Mouse (Mus musculus) spleen, postnatal 36 days (tissue): ENCODE results near the gene Rrp8.

Source experiments
- DNase-seq, 2 experiments: peaks; one replicate each; pipeline ENCODE4 v3.0.0; 2022; ENCODE audit warnings: low spot score in 2 of 2, mixed read lengths in 1 of 2

The Rrp8 gene

GRCm38 (mm10) chr7:105736911-105737521 is at the start of gene Rrp8:
Gene Rrp8 (minus strand): TSS chr7:105737385.
- peak; percentile 33 to 35 for DNase-seq

DNA sequence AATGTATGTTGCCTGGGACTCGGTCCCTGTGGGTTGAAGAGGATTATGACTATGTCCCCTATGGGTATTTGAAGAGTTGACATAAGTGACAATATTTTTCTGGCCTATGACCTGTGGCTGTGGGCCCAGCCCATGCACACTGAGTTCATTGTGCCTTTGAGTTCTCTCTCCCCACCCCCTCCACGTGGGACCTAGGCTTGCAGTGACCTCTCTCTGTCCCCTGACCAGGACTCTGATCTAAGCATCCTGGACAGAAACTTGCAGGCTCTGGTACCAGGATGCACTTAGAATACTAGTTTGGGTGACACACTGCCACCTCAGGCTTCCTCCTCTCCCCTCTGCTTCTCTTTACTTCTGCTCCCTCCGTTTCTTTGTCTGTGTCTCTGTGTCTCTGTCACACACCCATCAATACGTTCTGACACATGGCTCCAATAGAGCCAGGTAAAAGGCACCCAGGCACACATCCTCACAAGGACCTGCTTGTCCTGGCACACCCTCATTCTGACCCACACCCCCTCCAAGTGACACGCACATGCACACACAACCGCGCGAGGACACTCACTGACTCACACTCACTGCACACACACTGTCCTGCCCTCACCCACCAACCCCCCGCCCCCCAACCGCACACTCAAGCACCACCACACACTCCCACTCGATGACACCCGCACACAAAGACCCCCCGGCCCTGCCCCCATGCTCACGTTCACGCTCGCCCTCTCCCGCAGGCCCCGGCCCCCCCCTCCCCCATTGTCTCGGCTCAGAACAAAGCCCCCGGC is 49.5 kb upstream of the Rrp8 start:
- DNase-seq, result no peak

DNA sequence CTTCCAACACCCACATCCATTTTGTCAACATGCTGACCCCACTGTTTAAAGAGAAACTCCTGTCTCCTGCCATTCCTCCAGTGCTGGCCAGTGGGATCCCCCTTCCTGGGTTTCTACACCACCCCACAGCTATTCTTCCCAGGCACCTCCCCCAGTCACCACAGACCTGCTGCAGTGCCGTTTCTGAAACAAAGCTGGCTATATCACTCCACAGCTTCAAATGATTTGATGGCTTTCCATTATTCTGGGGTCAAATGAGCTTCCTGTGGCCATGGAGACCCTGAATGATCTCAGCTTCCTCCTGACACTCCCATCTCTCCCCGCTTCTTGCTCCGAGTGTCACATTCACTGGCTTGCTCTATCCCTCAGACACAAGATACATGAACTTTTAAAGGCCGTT is 47.4 kb upstream of the Rrp8 start:
- no peak for DNase-seq

- no peak for DNase-seq
These were observed 46.7 kb upstream of the Rrp8 start for GRCm38 (mm10) chr7:105783861-105784260.

GRCm38 (mm10) chr7:105778553-105779265 is 41.5 kb upstream of the Rrp8 start:
- DNase-seq, result peak; percentile 38 to 46

GRCm38 (mm10) chr7:105777797-105778552 is 40.8 kb upstream of the Rrp8 start:
- DNase-seq, result peak in 1 of 2 experiments; percentile 23

DNA sequence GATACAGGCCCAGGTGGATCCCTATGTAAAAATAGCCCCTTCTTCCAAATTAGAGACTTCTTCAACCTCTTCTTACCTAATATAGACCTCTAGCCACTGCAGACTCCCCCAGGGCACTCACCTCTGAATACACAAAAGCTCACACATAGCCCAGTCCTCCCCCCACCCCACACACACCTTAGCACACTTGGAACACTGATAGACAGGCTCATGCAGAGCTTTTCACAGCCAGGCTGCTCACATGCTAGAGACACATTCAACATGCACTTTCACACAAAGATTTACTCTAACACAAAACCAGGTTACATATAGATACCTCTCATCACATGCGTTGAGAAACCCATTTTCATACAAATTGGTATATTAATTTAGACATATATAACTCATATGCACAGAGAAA is 40.1 kb upstream of the Rrp8 start:
- DNase-seq, result no peak

DNA sequence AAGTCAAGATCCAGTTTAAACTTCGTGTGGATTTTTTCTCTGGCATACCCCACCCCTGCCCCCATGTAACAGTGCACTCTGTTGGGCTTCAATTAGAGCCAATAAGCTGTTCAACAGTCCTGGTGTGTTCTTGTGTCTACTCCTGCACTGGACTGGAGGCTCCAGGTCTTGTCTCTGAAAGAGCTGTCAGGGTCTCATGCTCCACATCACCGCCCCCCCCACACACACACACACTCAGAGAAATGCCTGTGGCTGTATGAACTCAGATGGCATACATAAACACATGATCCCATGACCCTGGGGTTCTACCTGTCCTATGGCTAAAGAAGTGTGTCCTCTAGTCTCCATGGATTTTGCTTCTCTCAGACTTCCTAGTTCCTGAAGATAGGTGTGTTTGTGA is 38.8 kb upstream of the Rrp8 start:
- DNase-seq, result no peak

DNA sequence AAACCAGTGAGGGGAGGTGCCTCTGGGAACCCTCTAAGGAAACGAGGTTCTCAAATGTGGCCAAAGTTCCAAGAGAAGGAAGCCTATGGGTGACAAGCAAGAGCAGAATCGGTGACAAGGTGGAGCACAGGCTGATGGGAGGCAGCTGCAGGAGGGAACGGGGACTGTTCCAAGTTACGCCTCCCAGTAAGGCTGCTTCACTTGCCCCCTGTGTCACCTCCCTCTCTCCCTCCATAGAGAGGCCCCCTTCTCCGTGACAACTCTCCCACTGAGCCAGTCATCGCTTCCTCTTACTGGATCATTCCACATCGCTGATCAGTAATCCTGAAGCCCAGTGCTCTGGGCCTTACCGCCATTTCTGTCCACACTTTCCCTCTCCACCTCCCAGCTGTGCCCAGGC is 37.5 kb upstream of the Rrp8 start:
- no peak for DNase-seq

- no peak for DNase-seq
These were observed 35.9 kb upstream of the Rrp8 start for GRCm38 (mm10) chr7:105773041-105773440.

DNA sequence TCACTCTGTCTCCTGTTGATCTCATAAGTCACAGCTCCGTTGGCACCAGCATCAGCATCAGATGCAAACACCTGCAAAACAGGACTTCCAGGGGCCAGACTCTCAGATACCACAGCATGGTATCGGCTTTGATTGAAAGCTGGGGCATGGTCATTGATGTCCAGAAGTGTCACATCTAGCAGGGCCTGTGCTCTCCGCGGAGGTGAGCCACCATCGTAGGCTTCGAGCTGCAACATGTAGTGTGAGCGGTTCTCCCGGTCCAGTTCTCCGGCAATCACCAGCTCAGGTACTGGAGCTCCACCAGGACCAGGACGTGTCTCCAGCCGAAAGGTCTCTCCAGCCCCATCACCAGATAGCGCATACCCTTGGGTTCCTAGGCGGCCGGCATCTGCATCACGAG is 35.1 kb upstream of the Rrp8 start:
- no peak for DNase-seq

- DNase-seq, result no peak
These were observed 32.8 kb upstream of the Rrp8 start for GRCm38 (mm10) chr7:105769959-105770358.

DNA sequence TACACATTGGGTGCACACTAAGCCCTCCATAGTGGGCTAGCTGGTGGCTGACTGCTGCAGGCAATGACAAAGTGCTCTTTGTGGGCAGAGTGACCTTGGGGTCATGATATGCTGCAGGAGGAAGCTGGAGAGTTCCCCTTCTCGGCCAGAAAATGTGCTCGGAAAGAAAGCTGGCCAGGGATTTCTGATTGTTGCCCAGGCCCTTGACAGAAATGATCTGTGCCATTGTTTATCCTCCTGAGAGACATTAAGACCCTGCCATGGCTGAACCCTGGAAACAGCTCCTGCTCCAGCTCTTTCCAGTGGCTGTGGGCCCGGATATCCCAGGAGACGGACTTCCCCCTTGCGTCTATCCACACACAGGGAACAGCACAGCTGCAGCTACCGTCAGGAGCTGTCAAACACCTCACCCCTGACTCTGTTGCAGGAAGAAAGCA is 30.6 kb upstream of the Rrp8 start:
- no peak for DNase-seq

- no peak for DNase-seq
These were observed 27.1 kb upstream of the Rrp8 start for GRCm38 (mm10) chr7:105764331-105764730.

GRCm38 (mm10) chr7:105762517-105763270 is 25.5 kb upstream of the Rrp8 start:
- DNase-seq, result no peak

- no peak for DNase-seq
These were observed 24.8 kb upstream of the Rrp8 start for GRCm38 (mm10) chr7:105761813-105762484.

DNA sequence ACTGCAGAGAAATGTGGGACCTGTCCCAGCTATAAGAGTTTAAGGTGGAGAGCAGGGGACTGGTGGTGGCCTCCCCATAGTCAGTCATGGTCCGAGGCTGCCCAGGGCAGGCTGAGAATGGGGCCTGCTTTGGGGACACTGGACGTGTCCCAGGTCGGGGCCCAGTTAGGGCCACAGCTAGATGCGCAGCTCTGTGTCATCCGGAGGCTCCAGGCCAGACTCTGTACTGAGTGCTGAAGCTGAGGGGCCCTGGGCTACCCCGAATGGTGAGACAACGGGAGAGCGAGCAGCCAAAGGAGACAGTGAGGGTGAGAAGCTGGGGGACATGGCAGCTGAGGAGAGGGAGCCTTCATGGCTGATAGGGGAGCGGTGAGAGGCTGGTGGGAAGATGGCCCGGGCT is 16.1 kb upstream of the Rrp8 start:
- DNase-seq, result no peak

DNA sequence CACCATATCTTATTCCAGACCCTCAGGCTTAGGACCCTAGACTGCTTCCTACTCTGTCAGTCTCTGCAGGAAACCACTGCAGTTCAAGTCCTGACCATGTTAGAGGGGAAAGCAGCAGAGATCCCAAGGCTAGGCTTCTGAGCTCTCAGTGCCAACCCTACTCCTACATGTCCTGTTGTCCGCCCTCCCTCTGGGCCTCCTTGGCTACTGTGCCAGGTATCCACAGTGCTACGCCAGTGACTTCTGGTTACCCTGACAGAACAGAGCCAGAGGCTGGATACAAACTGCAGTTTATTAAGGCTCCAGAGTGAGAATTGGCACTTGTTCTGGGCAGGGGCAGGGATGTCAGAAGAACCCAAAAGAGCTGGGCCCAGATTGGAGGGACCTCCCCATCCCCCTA is 15.5 kb upstream of the Rrp8 start:
- DNase-seq, result no peak

GRCm38 (mm10) chr7:105751491-105752433 is 14.6 kb upstream of the Rrp8 start, which contains the start of gene Tpp1:
Gene Tpp1 (minus strand): TSS chr7:105752235.
- DNase-seq, result peak; percentile 92 to 93
